Mouse (Mus musculus) limb, embryonic 12.5 days (tissue): ENCODE data around the gene Lpp. TPM values are rescaled to one million over a fixed set of nuclear protein-coding genes. Genes with fewer than 3 reads are reported as not detected.

Source experiments
- ATAC-seq: fragments of 200-750 bp; cut with Nextera tagmentation; 2 replicates; pipeline ENCODE4 v1.8.0; 2017; ENCODE audit warnings: low read depth, moderate TSS enrichment; ENCODE audit not compliant: insufficient number of reproducible peaks, insufficient read depth, low FRiP score, low TSS enrichment
- H3K27ac ChIP-seq: fragments of 300-500 bp; sonication (generic); 2 replicates; pipeline ENCODE4 v1.5.1; 2016; ENCODE audit warnings: mild to moderate bottlenecking, moderate library complexity
- H3K27me3 ChIP-seq: fragments of 300-500 bp; sonication (generic); 2 replicates; pipeline ENCODE4 v1.6.1; 2016; ENCODE audit warnings: mild to moderate bottlenecking, moderate library complexity
- H3K36me3 ChIP-seq: fragments of 300-500 bp; sonication (generic); 2 replicates; pipeline ENCODE4 v1.6.1; 2016; ENCODE audit warnings: mild to moderate bottlenecking, moderate library complexity
- H3K4me1 ChIP-seq: fragments of 300-500 bp; sonication (generic); replicated peaks from 2 replicates; pipeline ENCODE4 v1.6.1; 2016
- H3K4me2 ChIP-seq: fragments of 300-500 bp; sonication (generic); 2 replicates; pipeline ENCODE4 v1.6.1; 2016; ENCODE audit warnings: mild to moderate bottlenecking, moderate library complexity
- H3K4me3 ChIP-seq: fragments of 300-500 bp; sonication (generic); replicated peaks from 2 replicates; pipeline ENCODE4 v1.5.1; 2016; ENCODE audit warnings: mild to moderate bottlenecking
- H3K9ac ChIP-seq: fragments of 300-500 bp; sonication (generic); replicated peaks from 2 replicates; pipeline ENCODE4 v1.6.1; 2016; ENCODE audit warnings: mild to moderate bottlenecking, moderate library complexity
- H3K9me3 ChIP-seq: fragments of 300-500 bp; sonication (generic); 2 replicates; pipeline ENCODE4 v1.6.1; 2016; ENCODE audit warnings: mild to moderate bottlenecking, moderate library complexity
- WGBS: fragments of 180-500 bp; shearing (Covaris S2); methylation state at CpG from one replicate; pipeline ENCODE4 v1.1.7; 2016; 5-methylcytosine and 5-hydroxymethylcytosine counted together
- polyA plus RNA-seq: library from polyadenylated mRNA; unstranded; fragments of >200 nt; fragmentation: Nextera tagmentation; extraction: Ambion mirVana; gene quantifications from 2 replicates; pipeline ENCODE4 v1.2.1, GENCODE M21; 2016

Lpp gene
- polyA plus RNA-seq, 1 experiment from 2014 or later, result 39.4 TPM

DNA sequence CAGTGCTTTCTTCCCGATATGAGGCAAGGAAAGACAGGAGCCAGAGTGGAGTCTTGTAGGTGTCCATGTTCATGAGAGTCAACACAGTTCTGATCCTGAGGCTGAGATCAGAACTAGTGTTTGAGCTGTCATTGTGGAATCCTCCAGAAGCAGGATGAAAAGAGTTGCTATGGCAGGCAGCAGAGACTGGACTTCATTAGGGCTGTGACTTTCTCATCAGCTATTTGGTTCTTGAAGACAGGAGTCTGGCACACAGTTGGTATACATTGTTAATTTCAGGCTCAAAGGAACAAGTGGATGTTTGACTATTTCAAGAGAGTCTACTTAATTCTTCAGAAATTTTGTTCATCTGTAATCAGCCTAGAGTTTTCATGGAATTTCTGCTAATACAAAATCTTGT is 235.5 kb downstream of the Lpp start:
- H3K4me2 ChIP-seq, result no peak overlapping the region
- no peak overlapping the region for H3K9ac ChIP-seq
- H3K4me1 ChIP-seq, result peaks cover 8% of the 10 kb centered on the region; the same call in 1 of the 2 replicates
- no peaks in the 10 kb centered on the region for H3K36me3 ChIP-seq
- H3K9me3 ChIP-seq, result no peaks in the 10 kb centered on the region
- no peak overlapping the region for H3K27ac ChIP-seq
- H3K4me3 ChIP-seq, result no peak overlapping the region
- WGBS, result 95% methylated on average over 1 of the region's 1 CpGs
- no peak for ATAC-seq
- no peaks in the 10 kb centered on the region for H3K27me3 ChIP-seq

DNA sequence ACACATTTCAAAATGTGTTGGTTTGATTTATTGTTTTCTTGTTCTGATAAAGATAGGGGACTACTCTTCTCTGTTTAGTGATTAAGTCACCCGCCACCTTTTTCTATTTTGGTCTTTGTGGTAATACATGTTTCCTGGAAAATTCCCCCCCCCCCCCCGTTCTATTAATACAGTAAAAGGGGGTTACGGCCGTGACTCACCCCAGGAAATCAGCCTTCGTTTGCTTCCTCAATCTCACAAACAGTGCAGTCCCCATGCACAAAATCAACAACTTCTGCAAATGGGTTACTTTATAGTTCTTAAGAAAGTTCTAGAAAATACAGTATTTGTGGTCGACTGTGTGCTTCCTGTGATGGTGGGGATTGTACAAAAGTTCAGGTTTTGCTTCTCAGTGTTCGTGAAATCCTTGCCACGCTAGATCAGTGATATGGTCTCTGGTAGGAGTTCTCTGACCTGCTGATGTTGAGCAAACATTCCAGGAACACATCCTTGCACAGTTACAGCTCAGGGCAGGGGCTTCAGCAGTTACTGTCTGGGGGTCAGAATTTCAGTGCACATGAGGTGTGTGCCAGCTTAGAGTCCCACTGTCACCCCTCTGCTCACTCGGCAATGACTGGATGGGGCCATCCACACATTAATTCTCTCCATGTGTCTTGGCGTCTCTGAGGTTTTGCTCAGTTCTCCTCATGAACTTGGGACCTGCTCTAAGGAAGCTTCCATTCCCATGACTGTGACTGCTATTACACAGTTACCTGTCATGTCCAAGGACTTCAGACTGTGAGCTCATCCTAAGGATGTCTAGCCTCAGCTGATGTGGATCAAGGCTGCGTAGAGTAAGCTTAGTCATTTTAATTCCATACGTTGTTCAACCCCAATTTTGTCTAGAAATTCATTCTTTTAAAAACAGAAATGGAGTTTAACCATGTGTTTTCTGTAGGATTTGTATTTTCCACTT is 236.2 kb downstream of the Lpp start:
- no peaks in the 10 kb centered on the region for H3K27me3 ChIP-seq
- H3K36me3 ChIP-seq, result no peaks in the 10 kb centered on the region
- no peak for ATAC-seq
- WGBS, result 77% methylated on average over 12 of the region's 12 CpGs
- no peak overlapping the region for H3K4me2 ChIP-seq
- no peak overlapping the region for H3K9ac ChIP-seq
- no peaks in the 10 kb centered on the region for H3K9me3 ChIP-seq
- no peak overlapping the region for H3K27ac ChIP-seq
- peaks cover 4% of the 10 kb centered on the region; the same call in 1 of the 2 replicates for H3K4me1 ChIP-seq
- no peak overlapping the region for H3K4me3 ChIP-seq

DNA sequence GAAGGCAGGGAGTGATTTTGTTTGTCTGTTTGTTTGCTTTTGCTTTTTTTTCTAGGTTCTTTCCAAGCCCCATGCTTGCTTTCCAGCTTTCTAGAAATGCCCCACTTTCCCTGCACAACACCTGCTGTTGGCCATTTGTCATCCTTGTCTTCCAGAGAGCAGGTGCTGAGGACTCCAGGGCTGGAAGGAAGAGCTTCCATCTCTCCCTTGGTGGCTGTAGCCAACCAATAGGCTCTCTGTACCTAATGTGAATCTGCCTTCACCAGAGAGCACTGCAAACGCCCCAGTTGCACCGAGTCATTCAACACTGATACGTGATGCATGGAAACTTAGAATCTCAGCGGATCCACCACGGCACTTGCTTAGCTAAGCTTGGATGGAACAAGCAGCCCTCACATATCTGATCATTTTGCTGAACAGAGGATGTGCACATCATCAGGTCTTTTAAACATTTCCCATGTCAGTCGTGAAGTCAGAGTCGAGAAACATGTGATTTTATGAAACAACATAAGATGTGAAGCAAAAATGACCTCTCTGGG is 242.1 kb downstream of the Lpp start:
- 0 out of 2 replicates have a peak, but pooled peaks cover 3% of the 10 kb centered on the region for H3K36me3 ChIP-seq
- no peak overlapping the region for H3K9ac ChIP-seq
- H3K4me1 ChIP-seq, result no peaks in the 10 kb centered on the region
- no peak overlapping the region for H3K4me2 ChIP-seq
- no peak overlapping the region for H3K27ac ChIP-seq
- H3K4me3 ChIP-seq, result no peak overlapping the region
- H3K9me3 ChIP-seq, result no peaks in the 10 kb centered on the region
- no peaks in the 10 kb centered on the region for H3K27me3 ChIP-seq
- no peak for ATAC-seq
- WGBS, result 91% methylated on average over 7 of the region's 7 CpGs

DNA sequence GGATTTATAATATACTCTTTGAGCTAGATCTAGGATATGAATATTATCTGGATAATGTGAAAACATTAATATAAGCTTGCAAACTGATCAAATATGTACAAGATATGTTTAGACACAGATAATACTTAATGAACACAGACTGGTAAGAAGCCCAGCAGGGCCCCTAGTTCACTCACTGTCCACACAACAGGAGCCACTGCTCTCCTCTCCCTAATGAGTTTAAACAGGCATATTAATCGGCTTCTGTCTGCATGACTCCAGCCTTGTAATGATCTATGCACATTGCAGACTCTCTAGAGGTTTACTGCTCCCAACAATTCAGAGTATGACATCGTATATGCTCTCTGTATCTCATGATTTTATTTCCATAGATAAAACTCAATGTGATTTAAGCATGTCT is 243.6 kb downstream of the Lpp start:
- Histone ChIP-seq H3K9ac (no peak overlapping the region), H3K4me3 (no peak overlapping the region), H3K4me2 (no peak overlapping the region), H3K4me1 (no peaks in the 10 kb centered on the region), H3K9me3 (no peaks in the 10 kb centered on the region), H3K27ac (no peak overlapping the region), H3K36me3 (0 out of 2 replicates have a peak, but pooled peaks cover 3% of the 10 kb centered on the region), H3K27me3 (no peaks in the 10 kb centered on the region)
- no peak for ATAC-seq
- WGBS, result 71% methylated on average over 2 of the region's 2 CpGs

DNA sequence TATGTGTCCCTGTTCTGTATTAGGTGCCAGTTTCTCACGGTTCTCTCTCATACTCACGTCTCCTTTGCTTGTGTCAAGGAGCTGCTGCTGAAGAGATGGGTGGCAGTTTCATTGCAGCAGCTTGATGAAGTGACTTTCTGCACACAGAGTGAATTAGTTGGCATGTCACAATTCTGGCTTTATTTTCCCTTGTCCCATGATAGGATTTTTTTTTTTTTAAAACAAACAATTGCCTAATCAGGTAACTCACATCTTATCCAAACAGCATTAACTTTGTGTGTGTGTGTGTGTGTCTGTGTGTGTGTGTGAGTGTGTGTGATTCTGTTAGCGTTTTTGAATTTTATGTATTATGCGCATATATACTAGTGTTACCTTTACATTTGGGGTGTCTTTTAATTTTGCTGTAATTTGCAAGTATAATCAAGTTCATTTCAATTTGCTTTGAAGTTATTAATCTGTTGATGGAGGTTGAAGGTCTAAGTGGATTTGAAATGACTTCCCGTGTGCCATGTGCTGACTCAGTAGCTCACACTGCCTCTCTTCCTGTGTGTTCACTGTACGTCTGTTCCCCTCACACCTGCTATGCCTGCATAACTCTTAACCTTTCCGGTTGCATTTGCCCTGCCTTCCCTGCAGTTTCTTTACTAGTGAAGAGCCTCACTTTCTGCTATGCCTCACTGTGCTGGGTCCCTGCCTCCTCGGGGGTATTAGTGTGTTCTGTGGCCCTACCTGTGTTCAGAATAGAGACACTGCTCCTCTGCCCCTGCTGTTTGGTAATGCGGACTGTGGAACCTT is 247.9 kb downstream of the Lpp start:
- no peaks in the 10 kb centered on the region for H3K9me3 ChIP-seq
- no peak overlapping the region for H3K4me3 ChIP-seq

GRCm38 (mm10) chr16:24643024-24643635 is 249.8 kb downstream of the Lpp start:
- ATAC-seq, result no peak
- H3K27me3 ChIP-seq, result no peaks in the 10 kb centered on the region
- no peak overlapping the region for H3K4me2 ChIP-seq
- WGBS, result 85% methylated on average over 4 of the region's 4 CpGs
- peaks cover 4% of the 10 kb centered on the region for H3K4me1 ChIP-seq
- H3K36me3 ChIP-seq, result no peaks in the 10 kb centered on the region
- no peak overlapping the region for H3K27ac ChIP-seq
- H3K9ac ChIP-seq, result no peak overlapping the region
- H3K4me3 ChIP-seq, result no peak overlapping the region
- no peaks in the 10 kb centered on the region for H3K9me3 ChIP-seq

More for the DNA sequence above, 247.9 kb downstream of the Lpp start:
- no peak overlapping the region for H3K4me2 ChIP-seq
- H3K4me1 ChIP-seq, result peaks cover 4% of the 10 kb centered on the region
- H3K9ac ChIP-seq, result no peak overlapping the region
- H3K36me3 ChIP-seq, result no peaks in the 10 kb centered on the region
- 84% methylated on average over 9 of the region's 9 CpGs for WGBS
- H3K27ac ChIP-seq, result no peak overlapping the region
- no peaks in the 10 kb centered on the region for H3K27me3 ChIP-seq
- no peak for ATAC-seq

GRCm38 (mm10) chr16:24644154-24644553 is 250.8 kb downstream of the Lpp start:
- WGBS, result 47% methylated on average over 8 of the region's 8 CpGs
- no peaks in the 10 kb centered on the region for H3K9me3 ChIP-seq
- peaks cover 4% of the 10 kb centered on the region for H3K4me1 ChIP-seq
- H3K4me3 ChIP-seq, result no peak overlapping the region
- H3K4me2 ChIP-seq, result no peak overlapping the region
- H3K36me3 ChIP-seq, result no peaks in the 10 kb centered on the region
- ATAC-seq, result no peak
- no peaks in the 10 kb centered on the region for H3K27me3 ChIP-seq
- no peak overlapping the region for H3K9ac ChIP-seq
- no peak overlapping the region for H3K27ac ChIP-seq

DNA sequence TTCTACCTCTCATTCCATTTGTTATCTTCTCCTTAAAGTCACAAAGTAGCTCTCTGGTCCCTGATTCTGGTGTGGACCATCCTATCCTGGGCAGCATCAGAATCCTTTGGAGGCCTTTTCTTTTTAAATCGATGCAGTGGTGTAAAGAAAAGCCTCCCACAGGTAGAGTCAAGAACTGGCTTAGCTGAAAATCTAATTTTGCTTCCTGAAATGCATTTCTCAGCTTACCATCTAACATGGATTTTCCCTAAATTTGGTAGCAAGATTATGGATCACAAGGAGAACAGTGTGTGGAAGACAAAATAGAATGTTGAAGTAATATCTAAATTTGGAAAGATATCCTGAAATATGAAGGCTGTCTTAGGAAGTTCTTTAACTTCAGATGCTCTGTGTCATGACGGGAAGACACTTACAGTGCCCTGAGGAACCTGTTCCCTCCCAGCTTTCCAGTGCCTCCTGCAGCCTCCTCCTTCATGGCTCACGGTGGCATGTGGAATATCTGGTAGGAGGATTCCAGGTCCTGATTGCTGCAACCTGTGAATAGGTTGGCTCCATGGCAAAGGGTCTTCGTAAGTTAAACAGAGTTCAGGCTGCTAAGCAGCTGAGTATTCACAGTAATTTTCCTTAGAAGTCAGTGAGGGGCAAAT is 251.6 kb downstream of the Lpp start:
- Histone ChIP-seq H3K36me3 (no peaks in the 10 kb centered on the region), H3K4me3 (no peak overlapping the region), H3K9ac (no peak overlapping the region), H3K27ac (no peak overlapping the region), H3K9me3 (no peaks in the 10 kb centered on the region), H3K27me3 (no peaks in the 10 kb centered on the region), H3K4me1 (peaks cover 4% of the 10 kb centered on the region), H3K4me2 (no peak overlapping the region)
- ATAC-seq, result no peak
- WGBS, result 88% methylated on average over 4 of the region's 4 CpGs

GRCm38 (mm10) chr16:24645906-24646603 is 252.7 kb downstream of the Lpp start:
- no peaks in the 10 kb centered on the region for H3K27me3 ChIP-seq
- no peak overlapping the region for H3K4me3 ChIP-seq
- no peaks in the 10 kb centered on the region for H3K36me3 ChIP-seq
- H3K9ac ChIP-seq, result no peak overlapping the region
- H3K9me3 ChIP-seq, result no peaks in the 10 kb centered on the region
- ATAC-seq, result no peak
- no peak overlapping the region for H3K4me2 ChIP-seq
- H3K4me1 ChIP-seq, result peaks cover 4% of the 10 kb centered on the region
- no peak overlapping the region for H3K27ac ChIP-seq
- WGBS, result 81% methylated on average over 6 of the region's 6 CpGs
